Mouse (Mus musculus) liver, adult (tissue): ENCODE results near the gene Lsamp.

Experiments
- GATA4 ChIP-seq: IDR thresholded peaks from 2 replicates; pipeline ENCODE4 v1.6.1; 2014; ENCODE audit warnings: mild to moderate bottlenecking, low read length; ENCODE audit not compliant: insufficient replicate concordance

Lsamp gene

DNA sequence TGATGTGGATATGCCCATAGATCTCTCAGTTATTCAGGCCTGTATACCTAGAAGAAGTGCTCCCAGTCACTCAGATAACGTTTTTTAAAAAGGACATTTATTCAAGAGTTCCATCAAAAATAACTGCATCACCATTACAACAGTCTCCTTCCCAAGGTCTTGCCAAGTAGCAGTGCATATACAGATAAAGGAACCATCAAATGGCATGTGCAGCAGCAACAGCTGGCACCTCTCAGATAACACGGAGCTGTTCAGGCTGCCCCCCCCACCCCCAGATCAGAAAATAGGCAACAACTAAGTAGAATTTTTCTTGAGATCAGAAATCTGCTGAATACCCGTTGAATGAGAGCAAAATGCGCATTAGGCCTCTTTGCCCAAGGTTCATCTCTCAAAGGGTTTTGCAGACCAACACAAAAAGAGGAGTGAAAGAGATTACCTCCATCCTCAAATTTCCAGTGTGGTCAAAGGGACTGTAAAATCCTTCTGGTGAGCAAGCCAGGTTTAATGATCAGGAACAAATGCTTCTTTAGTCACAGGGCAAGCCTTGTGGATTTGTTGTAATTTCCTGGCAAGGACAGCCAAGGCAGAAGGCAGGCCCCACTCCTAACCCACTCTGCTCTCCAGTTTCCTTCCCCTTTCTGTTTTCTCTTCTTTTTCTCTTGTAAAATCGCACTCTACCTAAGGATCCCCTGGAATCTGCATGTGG is 1842.9 kb downstream of the Lsamp start:
- no peak for TF ChIP-seq GATA4

DNA sequence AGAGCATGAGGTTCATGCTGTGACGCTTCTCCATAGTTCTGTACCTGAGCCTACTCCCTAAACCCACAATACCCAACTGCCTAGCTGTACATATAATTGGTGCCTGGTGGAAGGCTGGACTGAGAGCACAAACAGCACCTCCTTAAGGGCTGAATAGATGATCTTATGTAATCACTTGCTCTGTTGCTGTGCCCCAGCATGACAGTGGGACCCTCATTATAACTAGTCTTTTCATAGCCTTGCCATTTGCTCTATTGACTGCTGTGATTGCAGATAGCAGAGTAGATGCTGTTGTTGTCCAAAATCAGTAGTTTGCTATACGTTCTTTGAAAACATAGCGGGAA is 1843.4 kb downstream of the Lsamp start:
- TF ChIP-seq GATA4: no peak

GRCm38 (mm10) chr16:41834637-41835036 is 1850.5 kb downstream of the Lsamp start:
- no peak for TF ChIP-seq GATA4

DNA sequence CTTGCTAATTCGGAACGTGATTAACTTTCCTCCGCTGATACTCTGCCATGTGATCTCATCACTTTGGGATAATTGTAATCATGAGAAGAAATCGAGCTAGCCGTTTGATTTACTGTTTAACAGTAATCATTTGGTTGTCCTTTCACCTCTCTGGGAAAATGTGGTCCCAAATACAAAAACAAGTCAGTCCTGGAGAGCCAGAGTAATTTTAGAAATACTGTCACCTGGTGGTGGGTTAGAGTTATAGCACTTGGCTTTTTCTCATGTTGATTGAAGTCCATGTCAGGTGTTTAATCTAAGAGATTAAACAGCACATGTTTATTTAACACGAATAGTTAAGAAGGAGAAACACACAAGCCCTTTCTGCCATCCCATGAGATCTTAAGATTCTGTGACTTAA is 1851.6 kb downstream of the Lsamp start:
- no peak for TF ChIP-seq GATA4

- no peak for TF ChIP-seq GATA4
These were observed 1855.7 kb downstream of the Lsamp start for GRCm38 (mm10) chr16:41839751-41840404.

- TF ChIP-seq GATA4: no peak
These were observed 1862.7 kb downstream of the Lsamp start for GRCm38 (mm10) chr16:41846903-41847302.

DNA sequence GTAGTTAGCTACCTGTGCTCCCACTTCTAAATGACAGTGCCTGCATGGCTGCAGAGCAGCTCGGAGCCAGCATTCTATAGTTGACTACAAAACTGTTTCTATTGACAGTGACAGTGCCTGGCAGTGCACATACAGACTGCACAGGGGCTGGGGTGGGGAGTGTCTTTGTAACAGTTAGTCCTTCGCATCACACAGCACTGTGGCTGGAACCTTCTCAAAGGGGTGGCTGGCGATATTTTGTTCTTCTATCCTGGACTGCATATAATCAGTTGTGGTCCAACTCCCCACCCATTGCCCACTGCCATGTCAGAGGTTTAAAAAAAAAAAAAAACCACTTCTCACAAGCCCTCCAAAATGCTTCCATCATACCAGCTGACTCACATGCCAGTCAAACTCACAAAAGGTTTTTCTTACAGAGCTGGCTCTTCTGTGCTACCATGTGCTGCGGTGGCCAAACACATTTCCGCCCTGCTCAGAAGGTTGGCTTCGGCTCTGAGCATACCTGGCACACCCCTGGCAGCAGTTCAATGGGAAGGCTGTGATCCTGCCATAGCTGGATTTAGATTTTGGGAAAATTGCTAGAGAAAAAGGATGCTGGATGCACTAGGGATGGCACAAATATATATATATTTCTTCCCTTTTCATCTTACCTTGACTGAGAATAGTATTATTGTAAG is 1887.9 kb downstream of the Lsamp start:
- TF ChIP-seq GATA4: no peak

GRCm38 (mm10) chr16:41888546-41889165 is 1904.5 kb downstream of the Lsamp start:
- no peak for TF ChIP-seq GATA4

DNA sequence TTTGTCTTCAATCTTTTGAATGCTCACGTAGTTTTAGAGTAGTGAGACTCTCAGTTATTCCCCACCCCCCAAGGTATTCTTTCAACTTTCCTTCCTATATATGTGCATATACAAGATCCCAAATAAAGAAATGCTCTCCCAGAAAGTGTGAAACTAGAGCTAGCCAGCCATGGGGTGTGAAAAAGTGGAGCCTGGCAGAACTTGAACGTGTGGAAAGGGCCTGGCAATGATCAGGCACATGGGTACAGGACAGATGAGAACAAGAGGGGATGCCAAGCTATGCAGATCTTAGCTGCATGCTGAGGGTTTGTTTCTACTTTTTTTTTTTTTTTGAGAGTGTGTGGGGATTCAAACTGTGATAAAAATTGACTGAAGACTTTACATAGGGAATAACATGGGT is 1916.6 kb downstream of the Lsamp start:
- no peak for TF ChIP-seq GATA4

GRCm38 (mm10) chr16:41903654-41904053 is 1919.5 kb downstream of the Lsamp start:
- no peak for TF ChIP-seq GATA4

- no peak for TF ChIP-seq GATA4
These were observed 1928.5 kb downstream of the Lsamp start for GRCm38 (mm10) chr16:41912584-41913193.

DNA sequence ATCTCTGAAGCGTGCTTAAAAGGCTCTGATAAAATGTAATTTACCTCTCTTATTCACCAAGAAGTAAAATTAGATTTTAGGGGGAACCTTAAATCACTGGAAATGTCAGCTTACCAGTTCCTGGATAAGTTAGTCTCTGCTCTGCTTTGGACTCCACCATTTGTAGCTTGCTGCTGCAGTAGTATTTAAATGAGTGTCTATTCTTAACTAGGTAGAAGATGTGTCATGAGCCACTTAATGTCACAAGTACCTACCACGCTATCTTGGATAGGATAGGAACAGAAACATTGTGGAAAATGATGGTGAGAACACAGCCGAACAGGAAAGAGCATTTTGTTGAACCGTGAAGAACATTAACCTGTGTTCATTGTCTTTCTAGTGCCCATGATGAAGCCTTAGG is 1929.2 kb downstream of the Lsamp start:
- no peak for TF ChIP-seq GATA4

DNA sequence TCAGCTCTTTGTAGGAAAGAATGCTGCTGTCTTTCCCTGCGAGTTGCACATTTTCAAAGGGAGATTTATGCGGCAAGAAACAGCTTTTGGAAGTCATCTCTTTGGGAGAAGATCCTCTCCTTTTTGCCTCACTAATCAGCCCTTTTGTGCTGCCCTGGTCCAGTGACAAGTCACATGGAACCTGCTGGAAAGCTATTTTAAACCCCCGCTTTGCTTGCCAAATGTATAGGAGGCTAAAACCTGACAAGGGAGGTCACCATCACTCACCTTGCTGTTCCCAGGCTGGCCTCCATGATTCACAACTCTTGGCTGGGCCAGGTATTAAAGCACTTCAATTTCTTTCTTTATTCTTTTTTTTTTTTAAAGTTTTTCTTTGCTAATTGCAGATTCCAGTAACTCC is 1932.2 kb downstream of the Lsamp start:
- TF ChIP-seq GATA4: no peak

- TF ChIP-seq GATA4: no peak
These were observed 1933.1 kb downstream of the Lsamp start for GRCm38 (mm10) chr16:41917057-41917821.

GRCm38 (mm10) chr16:41929546-41929945 is 1945.4 kb downstream of the Lsamp start:
- TF ChIP-seq GATA4: no peak
